Mouse (Mus musculus) spleen, adult 2 months (tissue): ENCODE data around the gene Rprd2.

Experiments used
- CTCF ChIP-seq: fragments of 200-500 bp; IDR thresholded peaks from 2 replicates; pipeline ENCODE4 v1.5.1; 2011; ENCODE audit warnings: mild to moderate bottlenecking, inconsistent platforms; ENCODE audit not compliant: insufficient read depth, insufficient read length, insufficient replicate concordance; ENCODE audit errors: extremely low read depth
- POLR2A ChIP-seq: fragments of 200-500 bp; IDR thresholded peaks from 2 replicates; pipeline ENCODE4 v1.6.1; 2011; ENCODE audit warnings: low read depth, low read length, inconsistent platforms

DNA sequence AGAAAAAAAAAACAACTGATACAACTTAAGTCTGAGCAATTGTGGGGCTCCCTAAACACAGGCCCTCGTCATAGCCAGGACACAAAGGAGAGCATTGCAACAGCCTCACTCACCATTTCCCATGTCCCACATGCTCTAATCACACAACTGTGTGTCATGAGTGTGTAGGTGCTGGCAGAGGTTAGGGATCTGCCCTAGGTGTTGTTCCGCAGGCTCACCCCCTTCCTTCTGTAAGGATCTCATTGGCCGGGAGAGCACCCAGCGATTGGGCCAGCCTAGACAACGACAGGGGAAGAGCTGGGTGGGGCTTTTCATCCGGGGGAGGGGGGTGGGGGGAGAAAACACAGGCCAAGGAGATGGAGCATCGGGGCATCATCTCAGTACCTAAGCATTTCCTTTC lies 44.9 kb upstream of the Rprd2 start:
- TF ChIP-seq CTCF (no peak), POLR2A (no peak)
